Mouse (Mus musculus): ENCODE data around the gene H2-Q2.
"Not testable (repeated sequence)": the region's sequence is repeated elsewhere in the genome, so short reads cannot be mapped to it uniquely, and the experiment has no call there.

The H2-Q2 gene

GRCm38 (mm10) chr17:35342071-35342671 lies at the start of gene H2-Q2:
TSS of gene H2-Q2 (plus strand) at chr17:35342242.
- peak; percentile 18 to 29 for DNase-seq (ENCODE audit: low read depth in 2 of 2, low spot score in 2 of 2)

- peak; percentile 83 to 86 for DNase-seq (ENCODE audit: low read depth in 2 of 2, low spot score in 2 of 2)
Observed at GRCm38 (mm10) chr17:35295796-35296195, 46.2 kb upstream of the H2-Q2 start.

GRCm38 (mm10) chr17:35300261-35300945 lies 41.6 kb upstream of the H2-Q2 start:
- DNase-seq (ENCODE audit: low read depth in 2 of 2, low spot score in 2 of 2), result peak in 1 of 2 experiments; percentile 51

DNA sequence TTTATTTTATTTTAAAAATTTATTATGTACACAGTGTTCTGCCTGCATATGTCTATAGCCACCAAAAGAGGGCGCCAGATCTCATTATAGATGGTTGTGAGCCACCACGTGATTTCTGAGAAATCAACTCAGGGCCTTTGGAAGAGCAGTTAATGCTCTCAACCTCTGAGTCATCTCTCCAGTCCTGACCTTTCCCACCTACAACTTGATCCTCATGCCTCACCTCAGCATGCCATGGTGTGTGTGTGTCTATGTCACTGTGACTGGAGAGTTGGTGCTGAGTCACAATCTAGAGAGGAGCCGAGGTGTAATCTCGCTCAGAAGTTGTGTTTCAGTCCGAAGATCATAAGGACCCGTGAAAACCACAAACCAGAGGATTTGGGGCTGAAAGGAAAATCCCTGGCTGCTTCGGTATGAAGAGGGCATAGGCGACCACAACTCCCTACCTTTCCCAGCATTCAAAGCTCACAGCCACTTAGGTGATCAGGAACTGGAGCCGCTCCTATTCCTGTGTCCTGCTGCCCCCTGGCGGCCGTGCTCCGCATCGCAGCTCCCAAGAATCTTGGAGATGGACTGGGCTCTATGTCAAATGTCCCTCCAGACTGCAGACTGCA lies 40.3 kb upstream of the H2-Q2 start:
- DNase-seq (ENCODE audit: low read depth in 2 of 2, low spot score in 2 of 2), result peak; percentile 92 to 94

DNA sequence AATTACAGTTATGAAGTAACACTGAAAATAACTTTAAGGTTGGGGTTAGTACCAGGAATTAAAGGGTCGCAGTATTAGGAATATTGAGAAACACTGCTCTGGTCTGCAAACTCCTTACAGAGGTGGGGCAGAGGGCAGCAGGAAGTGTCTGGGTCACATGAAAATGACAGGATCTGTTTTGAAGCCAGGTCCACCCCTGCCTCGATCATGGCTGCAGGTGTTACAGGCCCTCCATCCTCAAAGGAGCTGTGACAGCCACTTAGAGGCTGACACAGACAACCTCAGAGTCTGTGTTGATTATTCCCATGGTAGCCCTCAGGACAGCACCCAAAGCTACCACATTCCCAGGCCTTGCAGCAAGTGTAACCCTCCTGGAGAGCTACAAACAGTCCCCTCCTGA lies 38.8 kb upstream of the H2-Q2 start:
- no peak for DNase-seq (ENCODE audit: low read depth in 2 of 2, low spot score in 2 of 2)

- no peak for DNase-seq (ENCODE audit: low read depth in 2 of 2, low spot score in 2 of 2)
Observed at GRCm38 (mm10) chr17:35303756-35304350, 38.2 kb upstream of the H2-Q2 start.

GRCm38 (mm10) chr17:35304478-35304877 lies 37.6 kb upstream of the H2-Q2 start:
- no peak for DNase-seq (ENCODE audit: low read depth in 2 of 2, low spot score in 2 of 2)

- not testable (repeated sequence) for DNase-seq (ENCODE audit: low read depth in 2 of 2, low spot score in 2 of 2)
Observed at GRCm38 (mm10) chr17:35304921-35305320, 37.1 kb upstream of the H2-Q2 start.

- no peak for DNase-seq (ENCODE audit: low read depth in 2 of 2, low spot score in 2 of 2)
Observed at GRCm38 (mm10) chr17:35318671-35319070, 23.4 kb upstream of the H2-Q2 start.

GRCm38 (mm10) chr17:35320327-35321081 lies 21.5 kb upstream of the H2-Q2 start, which contains the start of gene H2-Q1:
TSS of gene H2-Q1 (plus strand) at chr17:35320405.
- no peak for DNase-seq (ENCODE audit: low read depth in 2 of 2, low spot score in 2 of 2)

DNA sequence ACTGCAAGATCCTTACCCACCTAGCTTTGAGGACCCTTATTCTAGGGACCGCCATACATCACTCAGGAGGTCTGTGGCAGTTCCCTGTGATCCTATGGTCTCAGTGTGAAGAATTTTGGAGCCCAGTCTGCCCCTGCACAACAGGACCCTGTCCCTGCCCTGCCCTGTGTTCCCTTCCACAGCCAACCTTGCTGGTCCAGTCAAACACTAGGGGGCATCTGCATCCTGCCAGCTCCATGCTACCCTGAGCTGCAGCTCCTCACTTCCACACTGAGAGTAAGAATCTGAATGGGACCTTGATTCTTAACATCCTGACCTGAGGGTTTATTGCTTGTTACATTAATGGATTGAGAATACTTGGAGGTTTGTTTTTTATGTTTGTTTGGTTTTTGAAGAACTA lies 16.9 kb upstream of the H2-Q2 start:
- not testable (repeated sequence) for DNase-seq (ENCODE audit: low read depth in 2 of 2, low spot score in 2 of 2)

- not testable (repeated sequence) for DNase-seq (ENCODE audit: low read depth in 2 of 2, low spot score in 2 of 2)
Observed at GRCm38 (mm10) chr17:35326000-35326399, 16.0 kb upstream of the H2-Q2 start.

DNA sequence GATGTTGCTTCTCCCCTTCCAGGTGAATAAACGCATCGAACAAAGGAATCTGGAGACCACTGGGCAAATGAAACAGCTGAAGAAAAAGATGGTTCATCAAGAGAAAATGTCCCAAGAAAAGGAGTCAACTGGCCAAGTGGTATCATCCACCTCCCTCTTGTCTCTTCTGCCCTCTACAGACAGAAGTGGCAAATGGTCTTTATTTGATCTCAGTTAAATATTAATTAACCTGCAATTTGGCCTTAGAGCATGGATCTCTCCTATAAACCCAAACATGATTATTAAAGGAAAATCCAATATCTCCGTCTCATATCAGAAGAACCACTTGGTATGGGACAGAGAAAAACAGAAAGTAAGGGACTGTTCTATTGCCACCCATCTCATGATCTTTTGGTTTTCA lies 12.3 kb upstream of the H2-Q2 start:
- not testable (repeated sequence) for DNase-seq (ENCODE audit: low read depth in 2 of 2, low spot score in 2 of 2)

GRCm38 (mm10) chr17:35331546-35331945 lies 10.5 kb upstream of the H2-Q2 start:
- not testable (repeated sequence) for DNase-seq (ENCODE audit: low read depth in 2 of 2, low spot score in 2 of 2)

DNA sequence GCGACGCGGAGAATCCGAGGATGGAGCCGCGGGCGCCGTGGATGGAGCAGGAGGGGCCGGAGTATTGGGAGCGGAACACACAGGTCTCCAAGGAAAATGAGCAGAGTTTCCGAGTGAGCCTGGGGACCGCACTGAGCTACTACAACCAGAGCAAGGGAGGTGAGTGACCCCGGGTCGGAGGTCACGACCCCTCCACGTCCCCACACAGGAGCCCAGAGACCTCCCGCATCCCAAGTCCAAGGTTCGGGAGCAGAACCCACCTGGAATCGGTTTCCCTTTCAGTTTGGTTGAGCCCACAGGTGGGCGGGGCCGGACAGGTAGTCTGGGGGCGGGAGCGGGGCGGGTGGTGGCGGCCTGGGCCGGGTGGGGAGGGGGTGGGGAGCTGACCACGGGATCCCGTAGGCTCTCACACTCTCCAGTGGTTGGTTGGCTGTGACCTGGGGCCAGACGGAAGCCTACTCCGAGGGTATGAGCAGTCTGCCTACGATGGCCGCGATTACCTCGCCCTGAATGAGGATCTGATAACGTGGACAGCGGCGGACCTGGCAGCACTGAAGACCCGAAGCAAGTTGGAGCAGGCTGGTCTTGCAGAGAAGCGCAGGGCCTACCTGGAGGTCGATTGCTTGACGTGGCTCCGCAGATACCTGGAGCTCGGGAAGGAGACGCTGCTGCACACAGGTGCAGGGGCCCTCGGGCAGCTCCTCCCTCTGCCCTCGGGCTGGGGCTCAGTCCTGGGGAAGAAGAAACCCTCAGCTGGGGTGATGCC lies 852 bp downstream of the H2-Q2 start:
- DNase-seq (ENCODE audit: low read depth in 2 of 2, low spot score in 2 of 2), result no peak

GRCm38 (mm10) chr17:35347659-35348058 lies 5.6 kb downstream of the H2-Q2 start:
- DNase-seq (ENCODE audit: low read depth in 2 of 2, low spot score in 2 of 2), result not testable (repeated sequence)

GRCm38 (mm10) chr17:35353275-35353674 lies 11.2 kb downstream of the H2-Q2 start:
- DNase-seq (ENCODE audit: low read depth in 2 of 2, low spot score in 2 of 2), result peak in 1 of 2 experiments; percentile 25

DNA sequence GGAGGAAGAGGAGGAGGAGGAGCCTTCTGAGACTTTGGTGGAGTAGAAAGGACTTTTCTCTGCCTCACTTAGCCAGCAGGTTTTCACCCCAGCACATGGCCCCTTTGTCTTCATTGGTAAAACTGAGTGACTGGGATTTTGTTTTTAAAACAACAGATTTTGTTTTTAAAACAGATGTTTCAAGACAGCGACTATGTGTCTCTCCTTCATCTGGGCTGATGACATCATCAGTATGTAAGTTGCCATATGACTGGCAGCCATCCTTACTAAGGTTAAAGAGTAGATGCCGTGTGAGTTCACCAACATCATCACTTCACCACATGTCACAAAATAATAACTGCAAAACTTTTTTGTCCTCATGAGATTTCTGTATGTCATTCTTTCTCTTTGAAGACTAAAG lies 12.0 kb downstream of the H2-Q2 start:
- DNase-seq (ENCODE audit: low read depth in 2 of 2, low spot score in 2 of 2), result no peak

- DNase-seq (ENCODE audit: low read depth in 2 of 2, low spot score in 2 of 2), result no peak
Observed at GRCm38 (mm10) chr17:35357086-35357485, 15.0 kb downstream of the H2-Q2 start.

DNA sequence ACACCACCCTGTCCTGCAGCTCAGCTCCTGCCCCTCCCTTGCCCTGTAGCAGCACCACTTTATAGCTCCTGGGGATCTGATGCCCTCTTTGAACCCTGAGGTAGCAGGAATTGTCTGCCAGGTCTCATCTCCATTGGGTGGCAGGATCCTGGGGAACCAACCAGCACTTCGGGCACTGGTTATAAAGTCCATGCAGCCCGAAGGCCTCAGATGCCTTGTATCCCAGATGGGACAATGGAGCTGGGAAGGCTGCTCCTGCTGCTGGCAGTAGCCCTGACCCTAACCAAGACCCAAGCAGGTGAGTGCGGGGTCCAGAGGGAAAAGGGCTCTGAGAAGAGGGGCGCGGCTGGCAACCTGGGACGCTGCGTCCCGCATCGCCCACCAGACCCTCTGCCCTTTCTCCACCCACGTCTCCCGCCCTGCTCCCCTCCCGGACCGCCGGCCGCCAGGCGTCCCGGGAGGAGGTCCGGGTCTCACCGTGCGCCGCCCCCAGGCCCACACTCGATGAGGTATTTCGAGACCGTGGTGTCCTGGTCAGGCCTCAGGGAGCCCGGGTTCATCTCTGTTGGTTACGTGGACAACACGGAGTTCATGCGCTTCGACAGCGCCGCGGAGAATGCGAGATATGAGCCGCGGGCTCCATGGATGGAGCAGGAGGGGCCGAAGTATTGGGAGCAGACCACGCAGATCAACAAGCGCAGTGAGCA lies 16.9 kb downstream of the H2-Q2 start:
- DNase-seq (ENCODE audit: low read depth in 2 of 2, low spot score in 2 of 2), result no peak

Measured in CD8-positive naive resting alpha-beta T cell, adult 2 months (primary cell).